Mouse (Mus musculus): ENCODE results near the gene Ccdc141. TPM values are rescaled to one million over a fixed set of nuclear protein-coding genes. Genes with fewer than 3 reads are reported as not detected.
A peak's percentile ranks its signal among the peaks of the same experiment; 100 is the strongest.

Ccdc141 gene
- polyA plus RNA-seq, 1 experiment from 2014 or later = 9.1 TPM

- Histone ChIP-seq H3K9ac (no peak overlapping the region), H3K4me2 (no peak overlapping the region), H3K4me1 (replicated peaks) (peaks cover 54% of the 10 kb centered on the region), H3K27ac (replicated peaks) (no peak overlapping the region), H3K9me3 (no peaks in the 10 kb centered on the region), H3K27me3 (no peaks in the 10 kb centered on the region), H3K36me3 (no peaks in the 10 kb centered on the region), H3K4me3 (no peak overlapping the region)
- 47% methylated on average over 6 of the region's 6 CpGs for WGBS
- no peak for ATAC-seq (ENCODE audit: low read depth)
Observed at GRCm38 (mm10) chr2:77173366-77173765, 2.9 kb upstream of the Ccdc141 start.

- 0 out of 2 replicates have a peak overlapping the region, but pooled peaks have one; percentile 18 for H3K27ac ChIP-seq (replicated peaks)
- no peak for ATAC-seq (ENCODE audit: low read depth)
- no peak overlapping the region for H3K4me3 ChIP-seq
- 0 out of 2 replicates have a peak overlapping the region, but pooled peaks have one; percentile 17 for H3K9ac ChIP-seq
- 54% methylated on average over 10 of the region's 10 CpGs for WGBS
- peaks cover 54% of the 10 kb centered on the region for H3K4me1 ChIP-seq (replicated peaks)
- H3K4me2 ChIP-seq = peak overlapping the region; percentile 16; the same call in 1 of the 2 replicates
- H3K27me3 ChIP-seq = no peaks in the 10 kb centered on the region
- H3K36me3 ChIP-seq = no peaks in the 10 kb centered on the region
- H3K9me3 ChIP-seq = no peaks in the 10 kb centered on the region
Observed at GRCm38 (mm10) chr2:77172241-77172671, 1.8 kb upstream of the Ccdc141 start.

- H3K36me3 ChIP-seq = no peaks in the 10 kb centered on the region
- H3K4me3 ChIP-seq = no peak overlapping the region
- no peaks in the 10 kb centered on the region for H3K27me3 ChIP-seq
- peak overlapping the region; percentile 62 for H3K27ac ChIP-seq (replicated peaks)
- H3K9me3 ChIP-seq = no peaks in the 10 kb centered on the region
- peaks cover 54% of the 10 kb centered on the region for H3K4me1 ChIP-seq (replicated peaks)
- H3K4me2 ChIP-seq = 0 out of 2 replicates have a peak overlapping the region, but pooled peaks have one; percentile 13
- H3K9ac ChIP-seq = peak overlapping the region; percentile 34; the same call in 1 of the 2 replicates
- no peak for ATAC-seq (ENCODE audit: low read depth)
- 60% methylated on average over 23 of the region's 23 CpGs for WGBS
Observed at GRCm38 (mm10) chr2:77171444-77172240, 1.2 kb upstream of the Ccdc141 start.

- ATAC-seq (ENCODE audit: low read depth) = peak; percentile 34; the same call in 1 of the 2 replicates
- Histone ChIP-seq H3K4me1 (replicated peaks) (peaks cover 54% of the 10 kb centered on the region), H3K27me3 (no peaks in the 10 kb centered on the region), H3K27ac (replicated peaks) (no peak overlapping the region), H3K9me3 (no peaks in the 10 kb centered on the region), H3K4me2 (peak overlapping the region; percentile 60), H3K9ac (peak overlapping the region; percentile 55), H3K36me3 (no peaks in the 10 kb centered on the region), H3K4me3 (peak overlapping the region; percentile 35)
- 5% methylated on average over 21 of the region's 21 CpGs for WGBS
Observed at GRCm38 (mm10) chr2:77169916-77170632, 362 bp downstream of the Ccdc141 start.

- Histone ChIP-seq H3K27me3 (no peaks in the 10 kb centered on the region), H3K4me1 (replicated peaks) (peaks cover 46% of the 10 kb centered on the region), H3K9ac (no peak overlapping the region), H3K36me3 (no peaks in the 10 kb centered on the region), H3K9me3 (no peaks in the 10 kb centered on the region), H3K27ac (replicated peaks) (no peak overlapping the region), H3K4me3 (0 out of 2 replicates have a peak overlapping the region, but pooled peaks have one; percentile 35), H3K4me2 (peak overlapping the region; percentile 60)
- 84% methylated on average over 4 of the region's 4 CpGs for WGBS
- no peak for ATAC-seq (ENCODE audit: low read depth)
Observed at GRCm38 (mm10) chr2:77169218-77169617, 1.2 kb downstream of the Ccdc141 start.

GRCm38 (mm10) chr2:77168781-77169180 lies 1.7 kb downstream of the Ccdc141 start:
- H3K27me3 ChIP-seq = no peaks in the 10 kb centered on the region
- 93% methylated on average over 7 of the region's 7 CpGs for WGBS
- no peak overlapping the region for H3K27ac ChIP-seq (replicated peaks)
- H3K9me3 ChIP-seq = no peaks in the 10 kb centered on the region
- ATAC-seq (ENCODE audit: low read depth) = no peak
- no peak overlapping the region for H3K9ac ChIP-seq
- no peak overlapping the region for H3K4me3 ChIP-seq
- H3K36me3 ChIP-seq = no peaks in the 10 kb centered on the region
- peaks cover 42% of the 10 kb centered on the region for H3K4me1 ChIP-seq (replicated peaks)
- 0 out of 2 replicates have a peak overlapping the region, but pooled peaks have one; percentile 13 for H3K4me2 ChIP-seq

GRCm38 (mm10) chr2:77168081-77168685 lies 2.3 kb downstream of the Ccdc141 start:
- no peak for ATAC-seq (ENCODE audit: low read depth)
- Histone ChIP-seq H3K4me2 (no peak overlapping the region), H3K9ac (no peak overlapping the region), H3K9me3 (no peaks in the 10 kb centered on the region), H3K4me1 (replicated peaks) (peaks cover 36% of the 10 kb centered on the region), H3K4me3 (no peak overlapping the region), H3K27me3 (no peaks in the 10 kb centered on the region), H3K27ac (replicated peaks) (no peak overlapping the region), H3K36me3 (no peaks in the 10 kb centered on the region)
- 88% methylated on average over 13 of the region's 13 CpGs for WGBS

GRCm38 (mm10) chr2:77166366-77166765 lies 4.1 kb downstream of the Ccdc141 start:
- H3K4me3 ChIP-seq = no peak overlapping the region
- ATAC-seq (ENCODE audit: low read depth) = no peak
- no peak overlapping the region for H3K27ac ChIP-seq (replicated peaks)
- H3K4me1 ChIP-seq (replicated peaks) = peaks cover 21% of the 10 kb centered on the region
- WGBS = 86% methylated on average over 4 of the region's 4 CpGs
- H3K9ac ChIP-seq = no peak overlapping the region
- H3K36me3 ChIP-seq = no peaks in the 10 kb centered on the region
- no peaks in the 10 kb centered on the region for H3K27me3 ChIP-seq
- no peaks in the 10 kb centered on the region for H3K9me3 ChIP-seq
- H3K4me2 ChIP-seq = no peak overlapping the region

- Histone ChIP-seq H3K9me3 (no peaks in the 10 kb centered on the region), H3K27ac (replicated peaks) (no peak overlapping the region), H3K4me3 (no peak overlapping the region), H3K9ac (no peak overlapping the region), H3K4me2 (no peak overlapping the region), H3K4me1 (replicated peaks) (peaks cover 4% of the 10 kb centered on the region; the same call in 1 of the 2 replicates), H3K27me3 (no peaks in the 10 kb centered on the region), H3K36me3 (no peaks in the 10 kb centered on the region)
- no peak for ATAC-seq (ENCODE audit: low read depth)
- WGBS = 77% methylated on average over 3 of the region's 3 CpGs
Observed at GRCm38 (mm10) chr2:77164662-77165061, 5.8 kb downstream of the Ccdc141 start.

- Histone ChIP-seq H3K4me2 (no peak overlapping the region), H3K4me3 (no peak overlapping the region), H3K9me3 (no peaks in the 10 kb centered on the region), H3K27ac (replicated peaks) (no peak overlapping the region), H3K27me3 (no peaks in the 10 kb centered on the region), H3K4me1 (replicated peaks) (no peaks in the 10 kb centered on the region), H3K9ac (no peak overlapping the region), H3K36me3 (no peaks in the 10 kb centered on the region)
- no peak for ATAC-seq (ENCODE audit: low read depth)
- WGBS = 86% methylated on average over 3 of the region's 3 CpGs
Observed at GRCm38 (mm10) chr2:77163381-77163780, 7.1 kb downstream of the Ccdc141 start.

- no peak for ATAC-seq (ENCODE audit: low read depth)
- Histone ChIP-seq H3K9me3 (no peaks in the 10 kb centered on the region), H3K27ac (replicated peaks) (no peak overlapping the region)
Observed at GRCm38 (mm10) chr2:77162135-77162534, 8.3 kb downstream of the Ccdc141 start.

GRCm38 (mm10) chr2:77157546-77157945 lies 12.9 kb downstream of the Ccdc141 start:
- Histone ChIP-seq H3K36me3 (no peaks in the 10 kb centered on the region), H3K4me3 (no peak overlapping the region), H3K4me2 (no peak overlapping the region), H3K9me3 (no peaks in the 10 kb centered on the region), H3K4me1 (replicated peaks) (no peaks in the 10 kb centered on the region), H3K27ac (replicated peaks) (no peak overlapping the region), H3K9ac (no peak overlapping the region), H3K27me3 (no peaks in the 10 kb centered on the region)
- 90% methylated on average over 4 of the region's 4 CpGs for WGBS
- ATAC-seq (ENCODE audit: low read depth) = no peak

More at GRCm38 (mm10) chr2:77162135-77162534, 8.3 kb downstream of the Ccdc141 start:
- no peaks in the 10 kb centered on the region for H3K27me3 ChIP-seq
- no peaks in the 10 kb centered on the region for H3K4me1 ChIP-seq (replicated peaks)
- H3K4me3 ChIP-seq = no peak overlapping the region
- no peaks in the 10 kb centered on the region for H3K36me3 ChIP-seq
- 83% methylated on average over 3 of the region's 3 CpGs for WGBS
- no peak overlapping the region for H3K9ac ChIP-seq
- H3K4me2 ChIP-seq = no peak overlapping the region

All from neural tube, embryonic 13.5 days (tissue).